ENCODE assay signal across 8 mouse cellular contexts in genomic region chr4:131874169-131874536, GRCm38 (mm10). TPM values are rescaled to one million over a fixed set of nuclear protein-coding genes. Genes with fewer than 3 reads are reported as not detected.
DNase-seq lines count a peak whose midpoint lies in the region; ATAC-seq and TF ChIP-seq lines count a peak whose summit lies in the region.

No protein-coding gene starts in this region.

- no peak for TF ChIP-seq EP300 in lung, postnatal 0 days (IDR thresholded peaks at IDR 0.05)

- no peaks in the 10 kb centered on the region for H3K27me3 ChIP-seq in lung, postnatal 0 days (replicated peaks; ENCODE audit: insufficient read depth, low read length)
- H3K27me3 ChIP-seq in limb, embryonic 12.5 days = no peaks in the 10 kb centered on the region
- no peaks in the 10 kb centered on the region for H3K27me3 ChIP-seq in small intestine, adult 2 months (ENCODE audit: control insufficient read depth, insufficient read depth, low read length)

- no peak; the same call in 1 of the 2 replicates for ATAC-seq in lung, postnatal 0 days
- no peak for ATAC-seq in limb, embryonic 12.5 days (ENCODE audit: insufficient number of reproducible peaks, insufficient read depth, low FRiP score, low TSS enrichment, low read depth)

- TF ChIP-seq POLR2A in embryonic fibroblast, embryonic 13.5 days (IDR thresholded peaks at IDR 0.05; ENCODE audit: low read depth, low read length) = no peak
- peak; percentile 25; the same call in 1 of the 2 replicates for TF ChIP-seq POLR2A in small intestine, adult 2 months (IDR thresholded peaks at IDR 0.05; ENCODE audit: low read depth, low read length)

- peak overlapping the region; percentile 100 for H3K9ac ChIP-seq in lung, postnatal 0 days (replicated peaks; ENCODE audit: low read depth)
- peak overlapping the region; percentile 100 for H3K9ac ChIP-seq in limb, embryonic 12.5 days (replicated peaks)

- no peaks in the 10 kb centered on the region for H3K9me3 ChIP-seq in lung, postnatal 0 days (ENCODE audit: low read length)
- H3K9me3 ChIP-seq in limb, embryonic 12.5 days = no peaks in the 10 kb centered on the region

- WGBS in lung, postnatal 0 days = under 1% methylated on average over 20 of the region's 20 CpGs
- under 1% methylated on average over 20 of the region's 20 CpGs for WGBS in limb, embryonic 12.5 days
- WGBS in small intestine, adult 2 months = under 1% methylated on average over 20 of the region's 20 CpGs

- peak overlapping the region; percentile 100 for H3K4me3 ChIP-seq in lung, postnatal 0 days (ENCODE audit: low read depth, low read length)
- H3K4me3 ChIP-seq in embryonic fibroblast, embryonic 13.5 days (ENCODE audit: insufficient read depth, low read length) = peak overlapping the region; percentile 83
- H3K4me3 ChIP-seq in limb, embryonic 12.5 days (replicated peaks) = peak overlapping the region; percentile 87
- H3K4me3 ChIP-seq in small intestine, adult 2 months (ENCODE audit: low read depth, low read length) = peak overlapping the region; percentile 85

- H3K4me2 ChIP-seq in lung, postnatal 0 days (replicated peaks; ENCODE audit: low read depth, low read length) = peak overlapping the region; percentile 83
- peak overlapping the region; percentile 69 for H3K4me2 ChIP-seq in limb, embryonic 12.5 days

- DNase-seq in lung, postnatal 0 days (ENCODE audit: low spot score) = peak; percentile 70
- no peak for DNase-seq in lung, postnatal 36 days
- no peak for DNase-seq in B cell, adult 2 months
- no peak for DNase-seq in cerebellum, adult 18-20 months
- DNase-seq in layer of hippocampus, adult 18-20 months (ENCODE audit: low spot score in 2 of 2) = no peak

- peaks cover 6% of the 10 kb centered on the region; the same call in 1 of the 2 replicates for H3K4me1 ChIP-seq in lung, postnatal 0 days (ENCODE audit: insufficient read depth, low read depth, low read length)
- H3K4me1 ChIP-seq in embryonic fibroblast, embryonic 13.5 days (ENCODE audit: control insufficient read depth, insufficient read depth, low read length) = peaks cover 4% of the 10 kb centered on the region
- peaks cover 38% of the 10 kb centered on the region for H3K4me1 ChIP-seq in limb, embryonic 12.5 days (replicated peaks)
- H3K4me1 ChIP-seq in small intestine, adult 2 months (ENCODE audit: control insufficient read depth, insufficient read depth, insufficient read length, low read length) = peaks cover 5% of the 10 kb centered on the region; the same call in 1 of the 2 replicates

- H3K27ac ChIP-seq in lung, postnatal 0 days (ENCODE audit: low read length) = peak overlapping the region; percentile 100
- H3K27ac ChIP-seq in embryonic fibroblast, embryonic 13.5 days (ENCODE audit: insufficient read depth, low read length) = peak overlapping the region; percentile 90
- peak overlapping the region; percentile 100 for H3K27ac ChIP-seq in limb, embryonic 12.5 days
- peak overlapping the region; percentile 93 for H3K27ac ChIP-seq in small intestine, adult 2 months (ENCODE audit: insufficient read depth, low read depth, low read length)

- TF ChIP-seq CTCF in lung, postnatal 0 days (IDR thresholded peaks at IDR 0.05) = no peak
- no peak for TF ChIP-seq CTCF in embryonic fibroblast, embryonic 13.5 days (IDR thresholded peaks at IDR 0.05; ENCODE audit: borderline replicate concordance, insufficient read depth, low read length)
- TF ChIP-seq CTCF in small intestine, adult 2 months (IDR thresholded peaks at IDR 0.05; ENCODE audit: extremely low read depth, insufficient read length, insufficient replicate concordance, low read depth, low read length) = no peak

- H3K36me3 ChIP-seq in lung, postnatal 0 days (ENCODE audit: insufficient read depth, low read length) = no peaks in the 10 kb centered on the region
- H3K36me3 ChIP-seq in limb, embryonic 12.5 days = no peaks in the 10 kb centered on the region
- no peaks in the 10 kb centered on the region for H3K36me3 ChIP-seq in small intestine, adult 2 months (ENCODE audit: control insufficient read depth, insufficient read depth, low read length)

RNA-seq across cellular contexts. Expression of gene Srsf4, which starts 0.7 kb away (rescaled TPM):
- 62.6 TPM in 2 replicates for polyA plus RNA-seq in lung, postnatal 0 days (2015; fragmentation: Nextera tagmentation; extraction: Ambion mirVana)
- polyA plus RNA-seq in embryonic fibroblast, embryonic 13.5 days (2011; ENCODE audit: insufficient read length, low read depth, missing spikeins) = 35.0 and 40.6 TPM in 2 replicates
- 158 and 162 TPM in 2 replicates for polyA plus RNA-seq in limb, embryonic 12.5 days (2016; fragmentation: Nextera tagmentation; extraction: Ambion mirVana)
- polyA plus RNA-seq in small intestine, adult 2 months (2012; rRNA removed) = 16.3 and 31.5 TPM in 2 replicates
- 10 to 100 TPM; 71.4 to 71.5 TPM for total RNA-seq in layer of hippocampus, adult 18-20 months (2021)

RNA-seq across cellular contexts. Expression of gene Mecr, which starts 30.9 kb away (rescaled TPM):
- 20.6 and 21.2 TPM in 2 replicates for polyA plus RNA-seq in lung, postnatal 0 days (2015; fragmentation: Nextera tagmentation; extraction: Ambion mirVana)
- polyA plus RNA-seq in embryonic fibroblast, embryonic 13.5 days (2011; ENCODE audit: insufficient read length, low read depth, missing spikeins) = 16.7 and 20.8 TPM in 2 replicates
- polyA plus RNA-seq in limb, embryonic 12.5 days (2016; fragmentation: Nextera tagmentation; extraction: Ambion mirVana) = 45.1 and 46.9 TPM in 2 replicates
- polyA plus RNA-seq in small intestine, adult 2 months (2012; rRNA removed) = 20.9 and 23.1 TPM in 2 replicates
- 10 to 100 TPM; 27.7 TPM for total RNA-seq in layer of hippocampus, adult 18-20 months (2021)

RNA-seq across cellular contexts. Expression of gene Ptpru, which starts 36.1 kb away (rescaled TPM):
- polyA plus RNA-seq in lung, postnatal 0 days (2015; fragmentation: Nextera tagmentation; extraction: Ambion mirVana) = 8.5 and 9.3 TPM in 2 replicates
- 2.0 and 2.8 TPM in 2 replicates for polyA plus RNA-seq in embryonic fibroblast, embryonic 13.5 days (2011; ENCODE audit: insufficient read length, low read depth, missing spikeins)
- 18.0 and 19.8 TPM in 2 replicates for polyA plus RNA-seq in limb, embryonic 12.5 days (2016; fragmentation: Nextera tagmentation; extraction: Ambion mirVana)
- polyA plus RNA-seq in small intestine, adult 2 months (2012; rRNA removed) = 4.2 and 5.4 TPM in 2 replicates
- 10 to 100 TPM; 85.0 to 98.5 TPM for total RNA-seq in layer of hippocampus, adult 18-20 months (2021)

RNA-seq across cellular contexts. Expression of gene Tmem200b, which starts 47.4 kb away (rescaled TPM):
- polyA plus RNA-seq in lung, postnatal 0 days (2015; fragmentation: Nextera tagmentation; extraction: Ambion mirVana) = 1.3 and 1.8 TPM in 2 replicates
- 4.4 and 8.0 TPM in 2 replicates for polyA plus RNA-seq in embryonic fibroblast, embryonic 13.5 days (2011; ENCODE audit: insufficient read length, low read depth, missing spikeins)
- 2.2 and 2.5 TPM in 2 replicates for polyA plus RNA-seq in limb, embryonic 12.5 days (2016; fragmentation: Nextera tagmentation; extraction: Ambion mirVana)
- 9.1 and 10.4 TPM in 2 replicates for polyA plus RNA-seq in small intestine, adult 2 months (2012; rRNA removed)
- total RNA-seq in layer of hippocampus, adult 18-20 months (2021) = 1 to 10 TPM; 1.2 to 1.3 TPM
